Mouse (Mus musculus) embryonic facial prominence, embryonic 11.5 days (tissue): ENCODE data around the gene Lrrc73. TPM values are rescaled to one million over a fixed set of nuclear protein-coding genes. Genes with fewer than 3 reads are reported as not detected.

Experiments
- ATAC-seq: fragments of 200-750 bp; cut with Nextera tagmentation; replicated peaks from 2 replicates; pipeline ENCODE4 v1.8.0; 2017; ENCODE audit warnings: low read depth; ENCODE audit not compliant: insufficient number of reproducible peaks, low FRiP score, low TSS enrichment
- DNase-seq: peaks from one replicate; pipeline ENCODE4 v3.0.0-alpha.2; 2015; ENCODE audit warnings: low spot score
- H3K27ac ChIP-seq: fragments of 300-500 bp; sonication (generic); replicated peaks from 2 replicates; pipeline ENCODE4 v1.5.1; 2014; ENCODE audit warnings: mild to moderate bottlenecking, low read depth, low read length, control low read depth
- H3K27me3 ChIP-seq: fragments of 300-500 bp; sonication (generic); 2 replicates; pipeline ENCODE4 v1.6.1; 2014; ENCODE audit warnings: mild to moderate bottlenecking, low read length, moderate library complexity, mixed read lengths; ENCODE audit not compliant: control insufficient read depth, insufficient read depth
- H3K36me3 ChIP-seq: fragments of 300-500 bp; sonication (generic); replicated peaks from 2 replicates; pipeline ENCODE4 v1.6.1; 2014; ENCODE audit warnings: low read depth, mild to moderate bottlenecking, low read length, moderate library complexity, mixed read lengths; ENCODE audit not compliant: control insufficient read depth, insufficient read depth
- H3K4me1 ChIP-seq: fragments of 300-500 bp; sonication (generic); 2 replicates; pipeline ENCODE4 v1.6.1; 2014; ENCODE audit warnings: low read length, mixed read lengths; ENCODE audit not compliant: control insufficient read depth, insufficient read depth
- H3K4me2 ChIP-seq: fragments of 300-500 bp; sonication (generic); 2 replicates; pipeline ENCODE4 v1.6.1; 2014; ENCODE audit warnings: low read depth, mild to moderate bottlenecking, control low read depth, low read length, moderate library complexity
- H3K4me3 ChIP-seq: fragments of 300-500 bp; sonication (generic); 2 replicates; pipeline ENCODE4 v1.5.1; 2014; ENCODE audit warnings: low read depth, low read length, control low read depth
- H3K9ac ChIP-seq: fragments of 300-500 bp; sonication (generic); replicated peaks from 2 replicates; pipeline ENCODE4 v1.6.1; 2014; ENCODE audit warnings: mild to moderate bottlenecking, control low read depth, low read length
- H3K9me3 ChIP-seq: fragments of 300-500 bp; sonication (generic); replicated peaks from 2 replicates; pipeline ENCODE4 v1.6.1; 2016; ENCODE audit warnings: mild to moderate bottlenecking, low read length, inconsistent platforms, mixed read lengths; ENCODE audit not compliant: control insufficient read depth
- WGBS: fragments of 180-500 bp; shearing (Covaris S2); extraction: QIAGEN DNeasy Blood & Tissue Kit; methylation state at CpG from one replicate; pipeline ENCODE4 v1.1.7; 2014; 5-methylcytosine and 5-hydroxymethylcytosine counted together
- polyA plus RNA-seq: library from polyadenylated mRNA; unstranded; fragments of >200 nt; fragmentation: Nextera tagmentation; extraction: Ambion mirVana; gene quantifications from 2 replicates; pipeline ENCODE4 v1.2.1, GENCODE M21; 2014

Lrrc73 gene
- polyA plus RNA-seq, 1 experiment from 2014 or later: 1.2 TPM

DNA sequence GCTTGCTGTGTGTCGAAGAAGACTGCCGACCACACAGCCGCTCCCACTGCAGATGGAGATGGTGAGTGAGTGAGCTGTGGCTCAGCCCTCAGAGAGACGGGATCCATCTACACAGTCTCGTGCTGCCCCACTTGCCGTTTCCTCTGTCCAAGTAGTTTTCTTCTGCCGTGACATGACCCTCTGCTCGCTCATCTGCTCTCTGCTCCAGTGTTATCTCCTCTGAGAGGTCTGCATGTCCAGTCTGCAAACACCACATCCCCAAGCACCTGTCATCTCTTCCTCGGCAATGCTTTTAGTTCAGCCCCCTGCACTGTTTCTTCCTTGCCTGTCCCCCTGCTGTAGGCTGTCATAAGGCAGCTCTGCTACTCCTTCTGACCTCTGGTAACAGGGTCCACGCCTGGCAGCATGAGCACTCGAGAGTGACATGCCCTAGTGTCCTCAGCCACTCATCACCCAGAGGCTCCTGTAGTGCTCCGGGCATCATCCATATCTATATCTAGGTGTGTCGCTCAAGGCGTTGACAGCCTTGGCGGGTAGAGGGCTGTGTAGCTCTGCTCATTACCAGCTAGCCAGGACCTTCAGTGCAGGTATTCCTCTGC lies 13.7 kb upstream of the Lrrc73 start:
- Histone ChIP-seq H3K27ac (no peak overlapping the region), H3K9me3 (no peaks in the 10 kb centered on the region), H3K27me3 (no peaks in the 10 kb centered on the region), H3K36me3 (peaks cover 25% of the 10 kb centered on the region), H3K9ac (no peak overlapping the region), H3K4me1 (no peaks in the 10 kb centered on the region), H3K4me2 (no peak overlapping the region), H3K4me3 (no peak overlapping the region)
- DNase-seq (no peak), ATAC-seq (no peak)
- WGBS: 92% methylated on average over 15 of the region's 15 CpGs

DNA sequence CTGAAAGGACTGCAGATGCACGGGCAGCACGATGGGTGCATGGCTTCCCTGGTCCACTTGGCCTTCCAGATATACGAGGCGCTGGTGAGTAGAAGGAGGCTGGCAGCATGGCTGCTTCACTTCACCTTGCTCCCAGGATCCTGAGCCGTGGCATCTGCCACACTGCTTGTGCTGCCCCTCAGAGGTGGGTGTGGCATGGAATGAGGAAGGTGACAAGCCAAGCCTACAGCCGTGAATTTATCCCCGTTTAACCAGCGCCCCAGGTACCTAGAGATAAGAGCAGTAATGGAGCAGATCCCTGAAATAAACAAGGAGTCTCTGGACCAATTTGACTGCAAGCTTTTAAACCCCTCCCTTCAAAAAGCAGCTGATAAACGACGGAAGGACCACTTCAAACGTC lies 11.9 kb upstream of the Lrrc73 start:
- DNase-seq (no peak), ATAC-seq (no peak)
- peaks cover 28% of the 10 kb centered on the region for H3K36me3 ChIP-seq
- H3K9ac ChIP-seq: no peak overlapping the region
- H3K4me1 ChIP-seq: no peaks in the 10 kb centered on the region
- no peak overlapping the region for H3K4me3 ChIP-seq
- no peak overlapping the region for H3K27ac ChIP-seq
- no peak overlapping the region for H3K4me2 ChIP-seq
- no peaks in the 10 kb centered on the region for H3K27me3 ChIP-seq
- 86% methylated on average over 11 of the region's 11 CpGs for WGBS
- no peaks in the 10 kb centered on the region for H3K9me3 ChIP-seq

- H3K4me3 ChIP-seq: no peak overlapping the region
- ATAC-seq (no peak), DNase-seq (no peak)
- no peak overlapping the region for H3K4me2 ChIP-seq
- H3K27ac ChIP-seq: no peak overlapping the region
- H3K27me3 ChIP-seq: no peaks in the 10 kb centered on the region
- peaks cover 24% of the 10 kb centered on the region for H3K36me3 ChIP-seq
- no peaks in the 10 kb centered on the region for H3K9me3 ChIP-seq
- H3K9ac ChIP-seq: no peak overlapping the region
- no peaks in the 10 kb centered on the region; the same call in 1 of the 2 replicates for H3K4me1 ChIP-seq
- 89% methylated on average over 13 of the region's 13 CpGs for WGBS
Measured at GRCm38 (mm10) chr17:46242274-46242673, 11.1 kb upstream of the Lrrc73 start.

GRCm38 (mm10) chr17:46242993-46243392 lies 10.3 kb upstream of the Lrrc73 start:
- H3K9ac ChIP-seq: no peak overlapping the region
- H3K36me3 ChIP-seq: peaks cover 24% of the 10 kb centered on the region
- H3K4me2 ChIP-seq: no peak overlapping the region
- WGBS: 86% methylated on average over 4 of the region's 4 CpGs
- H3K27me3 ChIP-seq: no peaks in the 10 kb centered on the region
- no peak overlapping the region for H3K27ac ChIP-seq
- H3K9me3 ChIP-seq: no peaks in the 10 kb centered on the region
- H3K4me1 ChIP-seq: no peaks in the 10 kb centered on the region; the same call in 1 of the 2 replicates
- DNase-seq: no peak
- no peak for ATAC-seq
- no peak overlapping the region for H3K4me3 ChIP-seq

DNA sequence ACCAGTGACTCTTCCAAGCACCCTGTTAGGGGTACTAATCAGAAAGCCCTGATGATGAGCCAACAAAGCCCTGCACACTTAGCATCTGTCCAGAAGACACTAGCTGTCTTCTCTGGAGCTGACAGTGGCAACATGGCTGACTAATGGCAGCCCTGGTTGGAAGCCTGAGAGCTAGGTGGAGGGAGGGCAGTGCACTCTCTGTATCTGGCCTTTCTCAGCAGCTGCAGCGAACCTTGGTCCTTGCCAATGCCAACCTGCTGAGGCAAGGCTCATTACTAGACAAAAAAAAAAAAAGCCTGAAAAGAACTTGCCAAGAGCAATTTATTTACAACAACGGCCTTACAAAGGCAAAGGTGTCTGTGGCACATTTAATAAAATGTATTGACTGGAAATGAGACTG lies 9.7 kb upstream of the Lrrc73 start:
- H3K27me3 ChIP-seq: no peaks in the 10 kb centered on the region
- H3K36me3 ChIP-seq: peaks cover 21% of the 10 kb centered on the region

GRCm38 (mm10) chr17:46244579-46244978 lies 8.8 kb upstream of the Lrrc73 start:
- H3K9ac ChIP-seq: no peak overlapping the region
- no peak overlapping the region for H3K4me3 ChIP-seq
- no peaks in the 10 kb centered on the region for H3K27me3 ChIP-seq
- no peak for DNase-seq
- H3K9me3 ChIP-seq: no peaks in the 10 kb centered on the region
- no peaks in the 10 kb centered on the region; the same call in none of the 2 replicates for H3K4me1 ChIP-seq
- no peak for ATAC-seq
- 79% methylated on average over 10 of the region's 10 CpGs for WGBS
- H3K36me3 ChIP-seq: peaks cover 21% of the 10 kb centered on the region
- H3K4me2 ChIP-seq: no peak overlapping the region
- no peak overlapping the region for H3K27ac ChIP-seq

More for the DNA sequence above, 9.7 kb upstream of the Lrrc73 start:
- H3K9ac ChIP-seq: no peak overlapping the region
- no peaks in the 10 kb centered on the region; the same call in 1 of the 2 replicates for H3K4me1 ChIP-seq
- H3K4me2 ChIP-seq: no peak overlapping the region
- H3K9me3 ChIP-seq: no peaks in the 10 kb centered on the region
- ATAC-seq (no peak), DNase-seq (no peak)
- 80% methylated on average over 2 of the region's 2 CpGs for WGBS
- no peak overlapping the region for H3K4me3 ChIP-seq
- H3K27ac ChIP-seq: no peak overlapping the region

DNA sequence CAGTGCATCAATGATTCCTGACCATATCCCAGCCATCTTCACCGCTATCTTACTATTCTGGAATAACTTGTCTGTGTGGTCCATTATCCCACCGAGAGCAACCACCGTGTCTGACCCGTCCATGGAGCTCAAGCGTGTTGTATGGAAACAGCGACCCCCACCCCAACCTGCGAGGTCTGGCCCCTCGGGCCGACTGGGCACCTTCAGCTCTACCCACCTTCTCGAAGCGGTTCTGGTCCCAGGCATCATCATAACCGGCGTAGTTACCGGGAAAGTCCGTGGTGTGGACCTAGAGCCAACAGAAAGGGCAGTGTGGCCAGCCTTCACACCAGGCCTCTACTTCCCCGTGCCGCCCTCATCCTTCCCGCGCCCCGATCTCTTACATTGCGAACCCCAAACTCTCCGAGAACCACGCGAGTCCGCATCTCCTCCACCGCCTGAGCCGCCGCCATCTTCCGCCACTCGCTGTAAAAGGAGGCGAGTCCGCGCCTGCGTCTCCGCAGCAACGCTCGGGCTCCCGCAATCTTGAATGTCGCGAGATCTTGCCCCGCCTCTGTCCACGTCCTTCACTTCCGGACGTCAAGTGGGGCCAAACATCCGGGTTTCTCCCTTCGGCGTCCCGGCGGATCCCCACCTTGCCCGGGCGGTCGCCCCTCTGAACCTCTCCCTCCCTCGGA lies 5.7 kb upstream of the Lrrc73 start, which contains the start of the genes Polr1c and Yipf3:
Gene Polr1c (minus strand): TSS at position 543 of the 677 bp plus-strand sequence.
Gene Yipf3 (plus strand): TSS at position 569 of the 677 bp plus-strand sequence.
- ATAC-seq (peak; percentile 81), DNase-seq (peak; percentile 98)
- peaks cover 32% of the 10 kb centered on the region for H3K36me3 ChIP-seq
- peak within 1 kb of the TSS; percentile 85 for H3K9ac ChIP-seq
- 0% methylated on average over 53 of the region's 53 CpGs for WGBS
- H3K4me2 ChIP-seq: peak within 1 kb of the TSS; percentile 85
- H3K9me3 ChIP-seq: no peaks in the 10 kb centered on the region
- H3K4me3 ChIP-seq: peak within 1 kb of the TSS; percentile 89
- no peaks in the 10 kb centered on the region for H3K27me3 ChIP-seq
- H3K4me1 ChIP-seq: no peaks in the 10 kb centered on the region; the same call in none of the 2 replicates
- H3K27ac ChIP-seq: no peak within 1 kb of the TSS

- Histone ChIP-seq H3K27ac (no peak overlapping the region), H3K4me1 (no peaks in the 10 kb centered on the region; the same call in none of the 2 replicates), H3K27me3 (no peaks in the 10 kb centered on the region), H3K9me3 (no peaks in the 10 kb centered on the region), H3K36me3 (peaks cover 30% of the 10 kb centered on the region), H3K4me2 (peak overlapping the region; percentile 85), H3K9ac (peak overlapping the region; percentile 85), H3K4me3 (peak overlapping the region; percentile 89)
- ATAC-seq (0 out of 2 replicates have a peak, but pooled peaks have one; percentile 2), DNase-seq (no peak)
- WGBS: under 1% methylated on average over 37 of the region's 37 CpGs
Measured at GRCm38 (mm10) chr17:46248189-46248522, 5.2 kb upstream of the Lrrc73 start.
